Mouse (Mus musculus) spleen, postnatal 14 days (tissue): ENCODE data around the gene Mrps14.
A peak's percentile ranks its signal among the peaks of the same experiment; 100 is the strongest.

ENCODE experiments used
- DNase-seq, 2 experiments: peaks; one replicate each; pipeline ENCODE4 v3.0.0; 2021 to 2022; ENCODE audit warnings: low spot score in 2 of 2

Mrps14 gene

GRCm38 (mm10) chr1:160194529-160195336 lies at the start of gene Mrps14:
Gene Mrps14 (plus strand): TSS chr1:160195215.
- DNase-seq, result peak; percentile 97 to 98

- DNase-seq, result no peak
Measured at GRCm38 (mm10) chr1:160145606-160146005, 49.4 kb upstream of the Mrps14 start.

GRCm38 (mm10) chr1:160147274-160147673 lies 47.7 kb upstream of the Mrps14 start:
- no peak for DNase-seq

GRCm38 (mm10) chr1:160149291-160149906 lies 45.6 kb upstream of the Mrps14 start:
- DNase-seq, result no peak

GRCm38 (mm10) chr1:160150726-160151125 lies 44.3 kb upstream of the Mrps14 start:
- DNase-seq, result no peak

- no peak for DNase-seq
Measured at GRCm38 (mm10) chr1:160153480-160153879, 41.5 kb upstream of the Mrps14 start, which contains the start of gene Tnn. Gene Tnn (minus strand): TSS chr1:160153580.

- DNase-seq, result no peak
Measured at GRCm38 (mm10) chr1:160158190-160158589, 36.8 kb upstream of the Mrps14 start.

- no peak for DNase-seq
Measured at GRCm38 (mm10) chr1:160166600-160166999, 28.4 kb upstream of the Mrps14 start.

- DNase-seq, result no peak
Measured at GRCm38 (mm10) chr1:160176903-160177302, 18.1 kb upstream of the Mrps14 start.

GRCm38 (mm10) chr1:160181216-160181615 lies 13.8 kb upstream of the Mrps14 start:
- no peak for DNase-seq

- DNase-seq, result no peak
Measured at GRCm38 (mm10) chr1:160184506-160184905, 10.5 kb upstream of the Mrps14 start.

- DNase-seq, result no peak
Measured at GRCm38 (mm10) chr1:160195337-160195663, 285 bp downstream of the Mrps14 start.

GRCm38 (mm10) chr1:160205486-160205885 lies 10.5 kb downstream of the Mrps14 start:
- no peak for DNase-seq

- DNase-seq, result no peak
Measured at GRCm38 (mm10) chr1:160209844-160210243, 14.8 kb downstream of the Mrps14 start.

- no peak for DNase-seq
Measured at GRCm38 (mm10) chr1:160210566-160210965, 15.6 kb downstream of the Mrps14 start.

GRCm38 (mm10) chr1:160211597-160212122 lies 16.6 kb downstream of the Mrps14 start:
- DNase-seq, result no peak

GRCm38 (mm10) chr1:160212123-160212691 lies 17.2 kb downstream of the Mrps14 start:
- no peak for DNase-seq

GRCm38 (mm10) chr1:160212703-160213669 lies 18.0 kb downstream of the Mrps14 start, which contains the start of gene Cacybp:
Gene Cacybp (minus strand): TSS chr1:160212875.
- peak; percentile 100 for DNase-seq

- no peak for DNase-seq
Measured at GRCm38 (mm10) chr1:160214171-160214570, 19.2 kb downstream of the Mrps14 start.

- DNase-seq, result no peak
Measured at GRCm38 (mm10) chr1:160217898-160218297, 22.9 kb downstream of the Mrps14 start.

GRCm38 (mm10) chr1:160224093-160224492 lies 29.1 kb downstream of the Mrps14 start:
- DNase-seq, result no peak
